Mouse (Mus musculus) Muller cell, postnatal 12 days (primary cell): ENCODE measurements around the gene Sobp.
A peak's percentile ranks its signal among the peaks of the same experiment; 100 is the strongest.

Experiments used
- DNase-seq: peaks from one replicate; pipeline ENCODE4 v3.0.0-alpha.2; 2015; ENCODE audit errors: inconsistent ontology term

The Sobp gene

DNA sequence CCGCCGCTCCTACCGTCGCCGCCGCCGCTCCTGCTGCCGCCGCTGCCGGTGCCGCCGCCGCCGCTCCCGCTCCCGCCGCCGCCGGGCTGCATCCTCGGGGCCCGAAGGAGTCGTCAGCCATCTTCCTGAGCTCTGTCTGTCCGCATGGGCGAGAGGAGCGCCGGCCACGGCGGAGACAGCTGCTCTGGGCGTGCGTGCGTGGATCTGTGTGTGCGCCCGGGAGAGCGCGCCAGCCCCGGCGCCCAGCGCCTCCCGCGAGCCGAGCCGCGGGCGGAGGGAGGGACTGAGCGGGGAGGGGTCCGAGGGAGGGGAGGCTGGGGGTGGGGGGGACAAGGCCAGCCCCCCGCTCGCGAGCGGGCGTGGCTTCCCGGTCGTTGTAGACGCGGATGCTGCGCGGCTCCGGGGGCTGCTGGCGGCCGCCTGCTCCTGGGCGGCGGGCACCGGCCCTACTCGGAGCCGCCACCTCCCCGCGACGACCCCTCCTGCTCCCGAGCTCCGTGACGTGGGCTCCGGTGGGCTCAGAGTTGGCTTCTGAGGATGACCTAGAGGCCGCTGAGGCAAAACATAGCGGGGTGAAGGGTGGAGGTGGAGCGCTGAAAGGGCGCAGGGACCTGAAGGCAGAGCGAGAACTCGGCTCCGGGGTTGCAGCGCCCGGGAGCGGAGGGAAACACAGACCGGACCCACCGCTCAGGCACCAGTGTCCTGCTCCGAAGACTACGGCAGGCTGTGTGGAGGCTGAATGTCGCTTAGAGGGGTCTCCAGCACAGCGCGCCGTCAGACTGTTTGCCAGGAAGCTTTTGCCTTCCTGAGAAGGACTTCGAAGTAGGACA lies at the start of gene Sobp, which contains the start of gene 9030612E09Rik:
Sobp (minus strand) TSS at position 205 of the 830 bp plus-strand sequence.
9030612E09Rik (plus strand) TSS at position 379 of the 830 bp plus-strand sequence.
- DNase-seq = peak; percentile 84

DNA sequence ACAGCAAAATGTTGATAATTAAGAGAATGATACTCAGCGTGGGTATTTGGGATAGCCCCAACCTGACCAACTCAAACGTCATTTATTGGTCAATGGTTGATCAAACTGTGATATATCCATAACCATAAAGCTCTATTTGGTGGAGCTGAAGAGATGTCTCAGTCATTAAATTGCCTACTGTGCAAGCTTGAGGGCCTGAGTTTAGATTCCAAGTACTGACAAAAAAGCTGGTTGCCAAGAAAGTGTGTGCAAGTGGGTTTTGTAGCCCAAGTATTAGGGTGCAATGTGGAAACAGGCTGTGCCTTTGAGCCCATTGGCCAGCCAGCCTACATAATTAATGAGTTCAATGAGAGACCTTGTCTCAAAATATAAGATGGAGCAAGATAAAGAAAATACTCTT lies 49.1 kb upstream of the Sobp start:
- DNase-seq = no peak

DNA sequence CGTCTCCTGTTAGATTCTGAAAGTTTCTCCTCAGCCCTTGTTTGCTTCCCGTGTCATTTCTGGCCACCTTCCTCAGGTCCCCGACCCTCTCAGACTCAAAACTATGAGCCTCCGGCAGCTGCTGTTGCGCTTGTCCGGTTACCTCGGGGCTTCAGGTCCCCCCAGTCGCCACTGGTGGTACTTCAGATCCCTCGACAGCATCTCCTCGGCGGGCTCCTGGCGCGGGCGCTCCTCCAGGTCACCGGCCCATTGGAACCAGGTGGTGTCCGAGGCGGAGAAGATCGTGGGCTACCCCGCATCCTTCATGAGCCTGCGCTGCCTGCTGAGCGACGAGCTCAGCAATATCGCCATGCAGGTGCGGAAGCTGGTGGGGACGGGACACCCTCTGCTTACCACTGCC lies 47.3 kb upstream of the Sobp start:
- DNase-seq = no peak

DNA sequence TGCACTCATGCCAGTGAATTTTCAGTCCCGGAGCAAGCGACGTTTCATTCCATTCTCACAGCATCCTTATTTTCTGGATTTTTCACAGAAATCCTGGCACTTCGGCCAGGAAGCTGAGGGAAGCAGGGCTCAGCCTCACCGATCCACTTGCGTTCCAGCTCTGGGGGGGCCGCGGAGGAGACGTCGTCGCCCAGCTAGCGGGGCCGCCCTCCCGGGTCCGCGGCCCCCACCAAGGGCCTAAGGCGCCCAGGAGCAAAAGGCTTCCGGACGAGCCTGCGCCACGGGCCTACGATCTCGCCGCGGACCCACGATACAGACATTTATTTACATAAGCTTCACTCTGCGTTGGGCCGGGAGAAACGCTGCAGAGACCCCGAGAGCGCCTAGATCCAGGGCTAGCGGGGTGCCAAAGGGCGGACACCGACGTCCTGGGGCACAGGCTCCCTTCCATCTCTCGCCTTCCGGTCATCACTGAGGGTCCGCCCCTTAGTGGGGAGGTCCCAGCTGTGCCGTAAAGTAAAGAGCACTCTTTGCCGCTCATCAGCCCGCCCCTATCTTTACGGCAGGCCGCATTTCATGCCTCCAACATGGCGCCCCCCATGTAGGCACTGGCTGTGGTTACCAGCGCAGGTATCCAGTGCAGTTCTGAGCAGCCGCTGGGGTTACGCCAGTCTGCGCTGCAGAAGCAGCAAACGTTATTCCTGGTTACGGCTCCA lies 46.7 kb upstream of the Sobp start, which contains the start of gene Pdss2:
Pdss2 (plus strand) TSS at position 577 of the 716 bp plus-strand sequence.
- peak; percentile 97 for DNase-seq

DNA sequence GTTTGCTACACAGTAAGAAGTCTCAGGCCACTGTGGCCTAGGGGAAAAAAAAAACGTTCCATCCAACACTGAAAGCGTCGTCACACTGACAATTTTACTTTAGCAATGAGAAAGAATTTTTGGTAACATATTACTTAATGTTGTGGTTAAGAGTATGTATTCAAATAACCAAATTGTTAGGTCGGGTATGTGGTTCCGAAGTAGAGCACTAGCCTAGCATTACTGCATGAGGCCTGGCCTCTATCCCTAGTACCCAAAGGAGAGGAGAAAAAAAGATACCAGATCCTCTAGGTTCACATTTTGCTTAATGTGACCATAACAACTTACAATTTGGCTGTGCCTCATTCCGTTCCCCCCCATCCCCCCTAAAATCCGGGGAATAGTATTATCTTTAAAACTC lies 46.1 kb upstream of the Sobp start:
- no peak for DNase-seq

DNA sequence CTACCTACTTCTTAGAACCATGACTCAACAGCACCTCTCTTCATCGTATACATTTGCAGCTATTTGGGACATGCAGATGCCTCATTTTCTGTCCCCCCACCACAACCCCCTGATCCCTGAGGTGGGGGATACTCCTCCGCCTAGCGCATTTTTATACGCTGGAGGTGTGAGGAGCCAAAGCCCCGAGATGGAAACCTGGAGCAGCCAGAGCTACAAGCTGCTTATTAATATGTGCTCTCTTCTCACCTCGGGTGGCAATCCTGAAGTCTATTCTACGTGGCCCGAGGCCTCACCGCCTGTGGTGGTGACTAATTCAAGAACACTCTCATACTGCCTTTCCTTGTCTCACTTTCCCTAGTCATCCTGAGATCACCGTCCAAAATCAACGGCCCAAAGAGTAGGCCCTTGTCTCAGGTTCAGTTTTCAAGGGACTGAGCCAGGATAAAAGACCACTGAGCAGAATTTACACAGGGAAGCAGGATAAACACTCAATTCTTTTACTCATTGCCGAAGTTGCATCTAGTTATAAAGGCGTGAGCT lies 43.1 kb upstream of the Sobp start:
- peak; percentile 7 for DNase-seq

DNA sequence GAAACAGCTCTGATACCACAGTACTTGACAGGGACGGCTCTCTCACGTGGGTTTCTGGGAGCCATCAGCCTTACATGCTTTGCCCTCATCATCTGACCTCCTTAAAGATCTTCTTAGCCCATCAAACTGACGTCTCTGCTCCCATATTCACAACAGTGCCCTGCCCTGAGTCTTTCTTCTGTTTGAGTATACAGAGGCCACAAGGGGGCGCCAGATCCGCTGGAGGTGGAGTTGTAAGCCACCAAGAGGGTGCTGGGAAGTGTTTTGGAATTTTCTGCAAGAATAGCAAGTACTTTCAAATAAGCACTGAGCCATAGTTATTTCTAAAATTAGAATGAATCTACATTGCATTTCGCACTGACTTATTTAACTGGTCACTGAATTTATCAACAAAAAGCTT lies 37.5 kb upstream of the Sobp start:
- no peak for DNase-seq

DNA sequence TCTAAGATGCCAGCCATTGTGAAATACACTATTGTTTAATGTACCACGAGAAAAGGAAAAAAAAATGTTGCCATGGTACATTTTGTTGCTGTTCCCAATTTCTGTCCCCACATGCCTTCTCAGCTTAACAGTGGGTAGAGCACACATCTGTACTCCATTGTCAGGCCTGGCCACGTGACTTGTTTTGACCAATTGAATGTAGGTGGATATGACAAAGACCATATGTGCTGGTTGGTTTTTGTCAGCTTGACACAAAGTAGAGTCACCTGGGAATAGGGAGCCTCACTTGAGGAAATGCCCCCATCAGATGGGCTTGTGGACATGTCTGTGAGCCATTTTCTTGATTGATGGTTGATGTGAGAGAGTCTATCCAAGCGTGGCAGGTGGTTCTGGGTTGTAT lies 29.5 kb upstream of the Sobp start:
- no peak for DNase-seq

DNA sequence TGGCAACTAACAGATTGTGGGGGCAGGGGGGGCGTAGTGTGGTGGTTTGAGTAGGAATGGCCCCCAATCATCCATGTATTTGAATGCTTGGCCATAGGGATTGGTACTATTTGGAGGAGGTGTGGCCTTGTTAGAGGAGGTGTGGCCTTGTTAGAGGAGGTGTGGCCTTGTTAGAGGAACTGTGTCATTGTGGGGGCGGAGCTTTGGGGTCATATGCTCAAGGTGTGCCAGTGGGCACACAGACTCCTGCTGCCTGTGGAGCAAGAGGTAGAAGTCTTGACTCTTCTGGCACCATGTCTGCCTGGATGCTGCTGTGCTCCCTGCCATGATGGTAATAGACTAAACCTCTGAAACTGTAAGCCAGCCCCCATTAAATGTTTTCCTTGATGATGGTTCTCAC lies 25.9 kb upstream of the Sobp start:
- DNase-seq = no peak

DNA sequence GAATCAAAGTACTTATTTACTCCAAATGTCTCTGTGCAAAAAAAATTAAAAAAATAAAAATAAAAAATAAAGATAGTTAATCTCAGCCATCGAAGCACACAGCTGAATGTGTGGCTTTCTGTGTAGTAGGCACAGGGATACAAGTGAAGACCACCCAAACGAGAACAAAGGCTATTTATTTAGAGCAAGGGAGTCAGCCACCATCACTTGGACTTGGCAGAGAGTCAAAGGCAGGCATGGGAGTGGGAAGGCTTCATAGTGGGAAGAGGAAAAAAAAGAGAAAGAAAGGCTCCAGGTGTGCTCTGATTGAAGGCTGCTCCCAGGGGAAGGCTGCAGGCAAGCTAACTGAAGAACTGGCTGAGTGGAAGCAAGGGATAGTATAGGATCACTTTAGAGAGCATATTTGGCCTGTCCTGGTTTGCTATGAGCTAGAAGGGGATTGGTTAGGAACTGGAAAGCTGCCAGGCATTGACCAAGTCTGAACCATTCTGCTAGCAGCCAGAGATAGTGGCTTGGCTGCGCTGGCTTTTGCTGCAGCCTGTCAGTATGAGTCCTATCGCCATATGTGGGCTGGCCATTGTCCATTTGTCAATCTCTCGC lies 6.1 kb upstream of the Sobp start:
- DNase-seq = peak; percentile 72

DNA sequence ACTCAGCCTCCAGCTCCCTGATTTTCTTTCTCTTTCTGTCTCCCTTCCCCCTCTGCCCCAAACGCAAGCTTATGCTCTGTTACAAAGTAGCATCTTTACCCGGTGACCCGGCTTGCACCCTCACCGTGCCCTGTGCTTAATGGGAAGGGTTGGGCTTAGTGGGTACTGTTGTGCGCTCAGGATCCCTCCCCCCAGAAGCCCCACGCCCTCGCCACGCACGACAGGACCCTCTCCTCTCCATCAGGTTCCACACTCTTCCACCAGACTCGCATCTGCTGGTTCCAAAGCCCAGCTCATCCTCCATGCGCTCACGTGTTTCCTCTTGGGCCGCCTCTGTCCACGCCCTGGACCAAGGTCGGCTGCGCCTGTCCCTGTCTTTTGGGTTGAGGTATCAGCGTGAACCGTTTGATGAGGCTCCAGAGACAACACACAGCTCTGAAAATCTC lies 849 bp upstream of the Sobp start:
- no peak for DNase-seq

DNA sequence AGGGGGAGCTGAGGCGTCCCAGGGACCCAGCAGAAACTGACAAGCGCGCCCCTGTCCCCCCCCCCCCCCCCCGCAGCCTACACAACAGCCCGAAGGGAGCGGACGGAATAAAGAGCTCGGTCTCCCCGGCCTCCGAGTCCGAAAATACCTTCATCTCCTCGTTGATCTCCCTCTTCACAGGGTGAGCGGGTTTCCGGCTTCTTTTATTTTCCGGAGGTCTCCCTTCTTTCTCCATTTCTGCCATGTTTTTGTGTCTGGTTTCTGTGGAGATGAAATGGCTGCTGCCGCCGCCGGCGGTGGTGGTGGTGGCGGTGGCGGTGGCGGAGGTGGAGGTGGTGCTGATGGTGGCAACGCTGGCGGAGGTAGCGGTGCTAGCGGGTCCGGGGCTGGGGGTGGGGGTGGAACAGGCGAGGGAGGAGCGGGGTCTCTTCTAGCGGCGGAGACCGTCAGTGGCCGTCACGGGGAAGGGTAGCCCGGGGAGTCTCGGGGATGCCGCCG lies 453 bp downstream of the Sobp start:
- peak; percentile 50 for DNase-seq

DNA sequence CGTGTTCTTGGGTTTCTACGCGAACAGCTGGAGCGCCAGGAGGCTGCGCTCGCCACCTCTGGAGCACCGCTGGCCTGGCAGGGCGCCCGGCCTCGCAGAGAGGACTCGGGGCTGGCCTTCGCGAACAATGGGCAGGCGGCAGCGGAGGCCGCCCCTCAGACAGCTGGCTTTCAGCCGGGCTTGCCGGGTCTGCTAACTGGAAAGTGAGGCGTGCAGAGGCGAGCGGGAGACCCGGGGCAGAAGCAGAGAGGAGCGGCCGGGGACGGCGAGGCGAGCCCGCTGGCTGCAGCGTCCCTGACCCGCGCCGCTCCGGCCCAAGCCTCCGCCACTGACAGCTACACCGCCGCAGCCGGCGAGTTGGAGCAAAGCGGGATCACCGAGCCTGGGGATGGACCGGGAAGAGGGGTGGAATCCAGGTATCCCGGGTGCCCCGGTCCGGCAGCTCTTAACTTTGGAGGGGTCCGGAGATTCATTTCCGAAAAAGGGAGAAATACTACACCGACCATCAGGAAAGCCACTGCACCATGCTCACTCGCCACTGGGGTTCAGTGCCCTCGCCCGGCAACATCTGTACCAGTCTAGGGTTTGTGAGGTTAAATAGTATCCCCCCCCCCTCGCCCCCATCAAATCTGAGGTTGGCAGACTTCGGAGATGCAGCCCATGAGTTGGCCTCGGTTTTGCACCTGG lies 1.0 kb downstream of the Sobp start:
- peak; percentile 53 for DNase-seq

DNA sequence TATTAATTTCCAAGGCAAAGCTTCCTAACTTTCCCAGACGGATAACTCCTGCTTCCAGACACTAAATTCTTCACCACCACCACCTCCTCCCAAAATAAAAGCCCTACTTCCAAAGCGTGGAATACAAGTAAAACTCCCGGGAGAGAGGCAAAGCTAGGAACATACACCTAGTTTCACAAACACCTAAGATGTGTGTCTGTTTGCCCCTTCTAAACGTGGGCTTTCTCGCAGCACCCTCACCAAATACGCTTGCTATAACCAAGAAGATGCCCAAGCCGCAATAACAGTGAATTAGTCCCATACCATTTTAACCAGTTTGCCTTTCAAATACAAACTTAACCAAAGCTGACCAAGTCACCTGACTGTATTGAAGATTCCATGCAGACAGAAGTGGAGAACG lies 1.8 kb downstream of the Sobp start:
- DNase-seq = no peak

DNA sequence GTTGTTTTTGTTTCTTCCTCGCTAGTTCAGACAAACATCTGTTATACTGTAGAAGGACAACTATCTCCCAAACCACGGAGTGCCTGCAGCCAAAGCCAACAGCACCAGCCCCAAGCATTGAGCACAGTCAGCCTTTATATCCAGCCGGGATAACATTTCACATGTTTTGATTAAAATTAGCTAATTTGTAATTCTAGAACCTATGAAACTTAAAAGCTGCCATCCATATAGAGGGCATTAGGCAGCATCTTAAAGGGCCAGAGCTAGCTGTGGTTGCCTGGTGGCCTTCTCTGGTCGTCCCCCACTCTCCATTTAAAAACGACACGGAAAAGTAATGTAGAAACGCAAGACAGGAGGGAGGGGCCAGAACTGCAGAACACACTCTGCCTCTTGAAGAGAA lies 2.3 kb downstream of the Sobp start:
- peak; percentile 45 for DNase-seq

DNA sequence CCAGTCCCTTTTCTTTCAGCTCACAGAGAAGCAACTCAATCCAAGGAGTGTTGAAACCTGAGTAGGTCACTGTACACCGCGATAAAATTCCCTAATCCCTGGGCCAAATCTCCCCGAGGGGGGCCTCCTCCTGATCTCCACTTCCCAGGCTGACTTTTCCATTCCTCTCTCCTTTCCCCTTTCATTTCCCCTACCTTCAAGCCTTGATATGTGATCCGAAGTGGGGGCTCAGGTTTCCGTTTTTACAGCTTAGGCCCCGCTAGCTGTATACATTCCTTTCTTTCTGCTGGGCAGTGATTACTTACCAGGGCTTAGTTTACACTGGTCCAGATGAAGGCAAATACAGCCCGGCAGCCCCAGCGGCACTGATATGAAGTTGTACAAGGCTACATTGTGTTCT lies 3.2 kb downstream of the Sobp start:
- DNase-seq = peak; percentile 22

DNA sequence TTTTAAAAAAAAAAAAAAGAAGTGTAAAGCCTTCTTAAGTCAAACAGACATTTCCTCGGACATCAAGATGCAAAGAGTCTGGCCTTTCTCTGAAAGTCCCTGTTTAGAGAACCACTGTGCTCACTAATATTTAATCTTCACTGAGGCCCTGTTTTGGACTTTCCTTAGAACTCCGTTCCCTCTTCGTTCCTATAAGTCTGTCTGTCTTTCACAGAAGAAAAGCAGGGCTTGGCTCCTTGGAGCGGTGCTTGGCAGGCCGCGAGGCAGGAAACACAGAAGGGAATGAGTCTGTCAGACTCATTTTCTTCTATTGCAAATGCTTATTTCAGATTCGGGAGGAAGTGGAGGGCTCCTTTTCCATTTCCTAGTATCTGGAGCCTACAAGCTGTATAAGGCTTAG lies 5.5 kb downstream of the Sobp start:
- DNase-seq = no peak

DNA sequence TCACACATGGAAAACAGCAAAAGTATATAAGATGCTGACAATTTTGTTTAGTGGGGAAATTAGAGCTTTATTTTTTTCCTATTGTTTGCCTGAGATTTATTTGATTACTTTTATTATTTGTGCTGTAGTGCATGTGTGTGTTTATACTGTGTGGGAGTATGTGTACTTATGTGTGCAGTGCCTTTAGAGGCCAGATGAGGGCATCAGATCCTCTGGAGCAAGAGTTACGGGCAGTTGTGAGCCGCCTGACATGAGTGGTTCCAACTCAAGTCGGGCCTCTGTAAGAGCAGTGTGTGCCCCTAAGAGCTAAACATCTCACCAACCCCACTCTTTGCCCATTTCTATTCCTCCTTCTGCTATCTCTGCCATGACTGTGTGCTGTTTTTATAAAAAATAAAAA lies 7.5 kb downstream of the Sobp start:
- DNase-seq = no peak

DNA sequence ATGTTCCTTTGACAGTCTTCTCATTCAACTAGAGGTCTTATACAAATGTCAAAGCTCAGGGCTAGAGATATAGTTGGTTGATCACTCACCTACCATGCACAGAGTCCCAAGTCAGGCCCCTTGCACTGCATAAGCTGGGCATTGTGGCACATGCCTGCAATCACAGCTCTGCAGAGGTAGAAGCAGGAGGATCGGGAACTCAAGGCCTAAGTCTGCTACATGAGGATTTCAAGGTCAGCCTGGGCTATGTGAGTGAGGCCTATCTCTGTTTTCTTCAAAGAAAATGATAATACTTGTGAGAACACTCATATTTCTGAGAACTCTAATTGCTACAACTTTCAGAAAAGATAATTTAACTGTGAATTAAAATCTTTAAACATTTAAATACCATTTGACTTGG lies 8.2 kb downstream of the Sobp start:
- DNase-seq = no peak

DNA sequence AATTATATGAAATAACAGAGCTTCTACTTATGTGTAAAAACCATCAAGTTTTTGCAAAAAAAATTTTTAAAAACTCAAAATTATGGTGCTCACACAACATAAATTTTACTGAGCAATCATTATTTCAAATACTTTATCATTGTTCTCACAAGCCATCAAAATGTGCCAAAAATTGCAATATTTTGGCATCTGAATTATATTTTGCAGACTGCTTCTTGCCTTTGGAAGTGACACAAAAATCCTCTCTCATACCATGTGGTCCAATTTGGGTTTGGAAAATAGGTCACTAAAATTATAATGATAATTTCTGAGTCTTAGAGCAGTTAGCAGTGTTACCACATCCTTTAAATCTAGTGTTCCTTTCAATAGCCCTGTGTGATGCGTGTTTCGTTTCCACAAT lies 9.9 kb downstream of the Sobp start:
- peak; percentile 61 for DNase-seq

DNA sequence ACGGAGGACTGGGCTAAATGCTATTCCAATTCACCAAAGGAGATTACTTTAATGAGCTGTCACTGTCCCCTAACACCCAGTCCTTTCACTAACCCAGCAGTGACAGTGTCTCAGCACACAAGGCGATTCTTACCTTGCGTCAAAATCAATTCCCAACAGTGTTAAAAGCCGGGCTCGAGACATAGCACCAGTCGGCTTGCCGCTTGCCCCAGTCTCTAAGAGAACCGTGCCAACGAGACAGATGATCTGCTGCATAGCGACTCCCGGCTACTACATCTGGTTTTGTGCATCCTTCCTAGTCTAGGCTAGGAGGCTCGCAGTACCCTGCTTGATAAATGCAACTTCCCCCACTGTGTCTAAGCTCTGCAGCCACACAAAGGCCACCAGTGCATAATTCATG lies 12.0 kb downstream of the Sobp start:
- no peak for DNase-seq

DNA sequence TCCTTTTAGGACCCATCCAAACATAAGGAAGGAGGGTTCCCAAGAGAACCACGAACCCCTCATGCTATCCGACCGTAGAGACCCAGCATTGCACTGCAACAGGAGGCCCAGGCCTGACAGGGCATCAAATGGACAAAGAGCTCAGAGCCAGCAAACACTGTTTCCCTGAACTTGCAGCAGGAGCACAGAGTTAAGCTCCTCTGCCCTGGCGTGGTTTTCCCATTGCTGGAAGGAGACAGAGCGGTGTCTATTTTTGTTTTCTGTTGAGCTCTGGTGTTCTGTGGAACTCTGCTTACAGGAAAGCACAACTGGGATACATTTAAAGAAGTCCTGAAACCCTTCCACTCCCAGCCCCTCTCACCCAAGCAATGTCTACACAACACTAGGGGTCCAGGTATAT lies 15.0 kb downstream of the Sobp start:
- no peak for DNase-seq
